Mouse (Mus musculus): ENCODE data around the gene Traf3ip2. TPM values are rescaled to one million over a fixed set of nuclear protein-coding genes. Genes with fewer than 3 reads are reported as not detected.

The Traf3ip2 gene
- total and polyA plus RNA-seq, 2 experiments, result 0.74 to 4.4 TPM

DNA sequence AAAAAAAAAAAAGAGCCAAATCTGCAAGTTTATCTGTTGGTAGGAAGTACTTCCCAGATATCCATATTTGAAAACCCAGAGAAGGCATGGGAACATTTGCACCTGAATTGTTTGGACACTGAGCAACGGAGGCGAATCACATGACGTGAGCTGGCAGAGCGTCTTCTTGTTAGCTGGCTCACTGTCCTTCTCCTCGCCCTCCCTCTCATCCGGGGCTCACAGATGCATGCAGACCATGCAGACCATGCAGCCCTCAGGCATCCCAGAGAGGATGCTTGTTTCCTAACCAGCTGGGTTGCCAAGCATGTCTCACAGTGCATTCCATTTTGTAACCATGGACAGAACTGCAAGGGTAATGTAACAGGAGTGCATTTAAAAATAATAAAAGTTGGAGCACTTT, 11.1 kb downstream of the Traf3ip2 start:
- no peaks in the 10 kb centered on the region for H3K79me2 ChIP-seq (ENCODE audit: control insufficient read depth, insufficient read depth, low read length)

DNA sequence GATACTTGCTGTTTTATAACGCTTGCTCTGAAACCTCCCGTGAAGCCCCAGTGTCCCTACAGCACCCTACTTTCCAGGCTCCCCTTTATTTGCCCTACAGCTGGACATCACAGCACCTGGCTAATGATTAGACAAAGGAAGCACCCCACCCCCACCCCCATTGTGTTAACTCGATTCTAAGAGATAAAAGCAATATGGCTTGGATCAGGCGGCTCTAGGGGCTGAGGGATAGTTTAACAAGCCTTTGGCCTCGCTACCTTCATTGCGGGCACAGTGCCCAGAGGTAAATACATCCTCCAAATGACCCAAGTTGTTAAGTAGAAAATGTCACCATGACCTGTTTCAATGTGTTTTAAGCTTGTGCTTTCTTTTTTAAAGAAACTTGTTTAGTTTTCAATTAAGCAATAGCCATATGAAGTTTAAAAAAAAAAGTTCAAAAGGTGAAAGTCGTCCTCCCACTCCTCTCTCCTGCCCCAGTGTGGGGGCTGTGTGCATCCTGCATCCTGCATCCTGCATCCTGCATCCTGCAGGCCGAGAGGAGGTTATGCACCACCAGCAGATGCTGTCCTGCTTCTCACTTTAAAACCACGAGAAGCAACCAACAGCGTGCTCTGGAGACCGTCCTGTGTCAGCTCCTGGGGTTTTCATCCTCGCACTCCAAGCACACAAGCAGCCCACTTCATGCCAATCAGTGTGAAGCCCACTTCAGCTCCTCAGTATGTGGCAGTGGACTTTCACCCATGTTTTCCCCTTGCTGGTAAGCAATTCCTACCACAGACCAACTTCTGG, 12.3 kb downstream of the Traf3ip2 start:
- Histone ChIP-seq H3K4me1 (ENCODE audit: control insufficient read depth, insufficient read depth, low read length) (peaks cover 20% of the 10 kb centered on the region), H3K79me2 (ENCODE audit: control insufficient read depth, insufficient read depth, low read length) (no peaks in the 10 kb centered on the region), H3K27me3 (ENCODE audit: control insufficient read depth, insufficient read depth, low read length) (no peaks in the 10 kb centered on the region), H3K36me3 (ENCODE audit: control insufficient read depth, insufficient read depth, low read length) (no peaks in the 10 kb centered on the region), H3K4me3 (ENCODE audit: insufficient read depth, low read depth, low read length) (no peak overlapping the region), H3K9ac (ENCODE audit: low read depth, low read length) (no peak overlapping the region), H3K27ac (replicated peaks; ENCODE audit: insufficient read depth, low read depth, low read length) (peak overlapping the region; percentile 62)
- peak; percentile 96 for DNase-seq (ENCODE audit: extremely low read depth, low read depth, low spot score)
- TF ChIP-seq CTCF (IDR thresholded peaks at IDR 0.05; ENCODE audit: low read depth, low read length) (0 out of 2 replicates have a peak, but pooled peaks have one; percentile 12), POLR2A (IDR thresholded peaks at IDR 0.05; ENCODE audit: extremely low read depth, insufficient read depth, low read length) (no peak)
- WGBS, result 13% methylated on average over 12 of the region's 12 CpGs

More for the DNA sequence above, 11.1 kb downstream of the Traf3ip2 start:
- Histone ChIP-seq H3K27ac (replicated peaks; ENCODE audit: insufficient read depth, low read depth, low read length) (no peak overlapping the region), H3K4me3 (ENCODE audit: insufficient read depth, low read depth, low read length) (no peak overlapping the region), H3K27me3 (ENCODE audit: control insufficient read depth, insufficient read depth, low read length) (no peaks in the 10 kb centered on the region), H3K36me3 (ENCODE audit: control insufficient read depth, insufficient read depth, low read length) (no peaks in the 10 kb centered on the region), H3K9ac (ENCODE audit: low read depth, low read length) (no peak overlapping the region), H3K4me1 (ENCODE audit: control insufficient read depth, insufficient read depth, low read length) (peaks cover 20% of the 10 kb centered on the region)
- WGBS, result 17% methylated on average over 6 of the region's 6 CpGs
- DNase-seq (ENCODE audit: extremely low read depth, low read depth, low spot score), result peak; percentile 80
- TF ChIP-seq CTCF (IDR thresholded peaks at IDR 0.05; ENCODE audit: low read depth, low read length) (no peak), POLR2A (IDR thresholded peaks at IDR 0.05; ENCODE audit: extremely low read depth, insufficient read depth, low read length) (no peak)

DNA sequence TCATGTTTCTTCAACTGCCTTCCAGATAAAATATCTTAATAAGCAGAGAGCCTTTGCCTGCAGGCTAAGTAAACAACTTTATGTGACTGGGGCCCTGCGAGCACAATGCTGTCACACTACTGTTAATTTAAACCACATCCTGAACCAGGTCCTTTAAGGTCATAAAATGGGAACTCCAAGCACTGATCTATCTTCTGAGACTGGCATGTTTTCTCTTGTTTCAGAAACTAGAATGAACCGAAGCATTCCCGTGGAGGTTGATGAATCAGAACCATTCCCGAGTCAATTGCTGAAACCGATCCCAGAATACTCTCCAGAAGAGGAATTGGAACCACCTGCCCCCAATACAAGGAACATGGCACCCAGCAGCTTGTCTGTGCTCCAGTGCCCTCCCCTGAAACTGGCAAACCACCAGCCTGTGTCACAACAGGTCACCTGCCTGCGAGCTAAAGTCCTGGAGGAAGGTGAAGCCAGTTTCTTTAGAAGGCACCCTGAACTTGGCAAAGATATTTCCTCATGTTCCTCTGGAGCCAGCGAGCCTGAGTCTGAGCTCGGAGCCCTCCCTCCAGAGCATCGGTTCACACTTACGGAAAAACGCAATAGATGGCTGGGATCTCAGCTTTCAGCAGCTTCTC, 13.0 kb downstream of the Traf3ip2 start:
- Histone ChIP-seq H3K27ac (replicated peaks; ENCODE audit: insufficient read depth, low read depth, low read length) (peak overlapping the region; percentile 14), H3K4me3 (ENCODE audit: insufficient read depth, low read depth, low read length) (no peak overlapping the region), H3K4me1 (ENCODE audit: control insufficient read depth, insufficient read depth, low read length) (peaks cover 20% of the 10 kb centered on the region), H3K36me3 (ENCODE audit: control insufficient read depth, insufficient read depth, low read length) (no peaks in the 10 kb centered on the region), H3K9ac (ENCODE audit: low read depth, low read length) (no peak overlapping the region), H3K79me2 (ENCODE audit: control insufficient read depth, insufficient read depth, low read length) (no peaks in the 10 kb centered on the region), H3K27me3 (ENCODE audit: control insufficient read depth, insufficient read depth, low read length) (no peaks in the 10 kb centered on the region)
- DNase-seq (ENCODE audit: extremely low read depth, low read depth, low spot score), result peak; percentile 93
- TF ChIP-seq CTCF (IDR thresholded peaks at IDR 0.05; ENCODE audit: low read depth, low read length) (no peak), POLR2A (IDR thresholded peaks at IDR 0.05; ENCODE audit: extremely low read depth, insufficient read depth, low read length) (no peak)
- 11% methylated on average over 11 of the region's 11 CpGs for WGBS

DNA sequence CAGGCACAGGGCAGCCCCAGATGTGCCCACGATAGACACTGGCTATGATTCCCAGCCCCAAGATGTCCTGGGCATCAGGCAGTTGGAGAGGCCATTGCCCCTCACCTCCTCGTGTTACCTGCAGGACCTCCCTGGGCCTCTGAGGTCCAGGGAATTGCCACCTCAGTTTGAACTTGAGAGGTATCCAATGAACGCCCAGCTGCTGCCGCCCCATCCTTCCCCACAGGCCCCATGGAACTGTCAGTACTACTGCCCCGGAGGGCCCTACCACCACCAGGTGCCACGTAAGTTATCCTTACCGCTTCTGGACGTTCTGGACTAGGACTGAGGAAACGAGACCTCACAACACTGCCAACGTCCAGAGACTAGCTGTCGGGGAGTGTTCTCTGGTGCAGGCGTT, 13.6 kb downstream of the Traf3ip2 start:
- WGBS, result 87% methylated on average over 12 of the region's 12 CpGs
- TF ChIP-seq POLR2A (IDR thresholded peaks at IDR 0.05; ENCODE audit: extremely low read depth, insufficient read depth, low read length) (no peak), CTCF (IDR thresholded peaks at IDR 0.05; ENCODE audit: low read depth, low read length) (no peak)
- Histone ChIP-seq H3K36me3 (ENCODE audit: control insufficient read depth, insufficient read depth, low read length) (no peaks in the 10 kb centered on the region), H3K27me3 (ENCODE audit: control insufficient read depth, insufficient read depth, low read length) (no peaks in the 10 kb centered on the region), H3K4me3 (ENCODE audit: insufficient read depth, low read depth, low read length) (no peak overlapping the region), H3K79me2 (ENCODE audit: control insufficient read depth, insufficient read depth, low read length) (no peaks in the 10 kb centered on the region), H3K27ac (replicated peaks; ENCODE audit: insufficient read depth, low read depth, low read length) (no peak overlapping the region), H3K4me1 (ENCODE audit: control insufficient read depth, insufficient read depth, low read length) (peaks cover 20% of the 10 kb centered on the region), H3K9ac (ENCODE audit: low read depth, low read length) (no peak overlapping the region)
- no peak for DNase-seq (ENCODE audit: extremely low read depth, low read depth, low spot score)

DNA sequence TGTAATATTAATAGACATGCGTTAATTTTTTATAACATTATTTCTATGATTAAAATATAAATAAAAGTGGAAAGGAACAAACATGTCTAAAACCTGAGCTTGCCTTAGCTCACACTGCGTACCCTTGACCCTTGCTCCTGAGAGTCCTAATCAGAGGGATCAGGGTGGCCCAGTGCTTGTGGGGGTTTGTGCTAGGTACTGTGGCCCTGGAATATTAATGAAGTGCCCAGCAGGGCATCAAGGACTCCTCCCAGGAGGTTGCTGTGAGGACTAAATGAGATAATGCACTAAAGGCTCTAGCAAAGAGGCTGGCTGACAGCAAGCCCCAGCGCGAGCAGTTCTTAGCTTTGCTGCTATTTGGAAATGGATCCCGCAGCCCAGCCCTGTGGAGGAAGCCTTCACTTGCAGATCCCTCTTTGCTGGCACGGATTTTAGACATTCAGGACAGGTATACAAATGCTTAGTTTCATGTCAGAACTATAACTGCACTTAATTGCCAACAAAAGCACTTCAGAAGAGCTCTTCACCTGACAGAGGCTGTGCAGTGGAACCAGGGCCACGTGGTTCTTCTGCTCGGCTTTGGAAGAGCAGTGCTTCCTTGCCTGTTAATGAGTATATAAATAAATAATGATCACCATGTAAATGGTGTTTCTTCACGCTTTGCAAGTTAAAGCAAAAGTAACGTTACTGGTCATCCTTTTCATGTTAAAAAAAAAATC, 16.2 kb downstream of the Traf3ip2 start:
- TF ChIP-seq POLR2A (IDR thresholded peaks at IDR 0.05; ENCODE audit: extremely low read depth, insufficient read depth, low read length) (no peak), CTCF (IDR thresholded peaks at IDR 0.05; ENCODE audit: low read depth, low read length) (no peak)
- Histone ChIP-seq H3K36me3 (ENCODE audit: control insufficient read depth, insufficient read depth, low read length) (no peaks in the 10 kb centered on the region), H3K27ac (replicated peaks; ENCODE audit: insufficient read depth, low read depth, low read length) (no peak overlapping the region), H3K9ac (ENCODE audit: low read depth, low read length) (no peak overlapping the region), H3K79me2 (ENCODE audit: control insufficient read depth, insufficient read depth, low read length) (no peaks in the 10 kb centered on the region; the same call in 1 of the 2 replicates), H3K4me3 (ENCODE audit: insufficient read depth, low read depth, low read length) (no peak overlapping the region), H3K4me1 (ENCODE audit: control insufficient read depth, insufficient read depth, low read length) (peaks cover 18% of the 10 kb centered on the region), H3K27me3 (ENCODE audit: control insufficient read depth, insufficient read depth, low read length) (no peaks in the 10 kb centered on the region)
- DNase-seq (ENCODE audit: extremely low read depth, low read depth, low spot score), result no peak
- WGBS, result 88% methylated on average over 10 of the region's 10 CpGs
